Mouse (Mus musculus) brain, embryonic 14.5 days (tissue): ENCODE data around the gene Gm10382.

Source experiments
- CTCF ChIP-seq: fragments of 200-500 bp; IDR thresholded peaks from 2 replicates; pipeline ENCODE4 v1.5.1; 2012; ENCODE audit warnings: inconsistent platforms, mild to moderate bottlenecking, moderate library complexity, borderline replicate concordance; ENCODE audit not compliant: insufficient read depth, insufficient read length; ENCODE audit errors: extremely low read depth
- POLR2A ChIP-seq: fragments of 200-500 bp; IDR thresholded peaks from 2 replicates; pipeline ENCODE4 v1.6.1; 2012; ENCODE audit warnings: mild to moderate bottlenecking, inconsistent platforms, borderline replicate concordance; ENCODE audit not compliant: poor library complexity, insufficient read depth, insufficient read length, severe bottlenecking; ENCODE audit errors: extremely low read depth

DNA sequence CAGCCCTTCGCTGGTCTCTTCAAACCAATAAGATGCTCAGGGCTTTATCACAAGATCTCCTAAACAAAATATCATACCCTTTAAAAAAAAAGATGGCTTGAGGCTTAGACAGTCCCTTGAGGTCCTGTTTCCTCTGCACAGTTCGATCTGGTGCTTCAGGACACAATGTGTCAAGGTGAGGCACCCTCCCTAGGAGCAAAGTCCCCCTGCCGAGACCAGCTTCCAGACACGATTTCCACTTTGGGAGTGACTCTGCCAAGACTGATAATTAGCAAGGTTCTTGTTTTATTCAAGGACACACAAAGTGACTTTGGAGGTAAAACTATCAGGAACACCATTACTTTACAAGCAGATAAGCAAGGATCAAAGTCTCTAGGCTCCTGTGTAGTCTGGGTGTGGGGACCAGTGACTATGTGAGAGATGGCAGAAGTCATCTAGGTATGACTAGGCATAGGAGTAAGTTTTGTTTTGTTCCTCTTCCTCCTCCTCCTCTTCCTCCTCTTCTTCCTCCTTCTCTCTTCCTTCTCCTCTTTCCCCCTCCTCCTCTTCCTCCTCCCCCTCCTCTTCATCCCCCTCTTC is 24.2 kb upstream of the Gm10382 start:
- no peak for TF ChIP-seq CTCF
- no peak for TF ChIP-seq POLR2A
